Mouse (Mus musculus) inflammation-experienced regulatory T-cells, adult 6 months (primary cell): Measurements from ENCODE around the gene Sult2b1. TPM values are rescaled to one million over a fixed set of nuclear protein-coding genes. Genes with fewer than 3 reads are reported as not detected.

ENCODE experiments used
- ATAC-seq: one replicate; pipeline ENCODE4 v1.8.0; 2017
- polyA plus RNA-seq, 3 experiments: library from polyadenylated mRNA; unstranded; fragments of 100-300 nt; shearing (Covaris generic); gene quantifications; one replicate each; pipeline ENCODE4 v1.2.1; 2017

Sult2b1 gene
- polyA plus RNA-seq, 3 experiments from 2014 or later, result 3.4 to 6.4 (median 3.8) TPM

DNA sequence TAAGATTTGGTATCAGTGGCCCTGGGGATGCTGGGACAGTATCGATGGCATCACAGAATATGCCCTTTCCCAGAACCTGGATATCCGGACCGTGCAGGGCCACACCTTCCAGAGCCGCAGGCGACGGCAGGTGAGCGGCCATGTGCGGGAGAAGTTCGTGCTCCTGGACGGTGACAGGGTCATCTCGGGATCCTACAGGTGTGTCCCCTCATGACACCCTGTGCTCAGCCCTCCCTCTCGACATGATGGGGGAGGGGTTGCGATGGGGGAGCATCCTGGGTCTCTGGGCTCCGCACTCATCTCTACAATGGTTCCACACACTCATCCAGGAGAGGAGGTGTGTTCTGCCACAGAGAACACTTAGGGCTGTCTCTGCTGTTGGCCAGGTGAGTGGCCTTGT, 60.7 kb downstream of the Sult2b1 start:
- no peak for ATAC-seq

DNA sequence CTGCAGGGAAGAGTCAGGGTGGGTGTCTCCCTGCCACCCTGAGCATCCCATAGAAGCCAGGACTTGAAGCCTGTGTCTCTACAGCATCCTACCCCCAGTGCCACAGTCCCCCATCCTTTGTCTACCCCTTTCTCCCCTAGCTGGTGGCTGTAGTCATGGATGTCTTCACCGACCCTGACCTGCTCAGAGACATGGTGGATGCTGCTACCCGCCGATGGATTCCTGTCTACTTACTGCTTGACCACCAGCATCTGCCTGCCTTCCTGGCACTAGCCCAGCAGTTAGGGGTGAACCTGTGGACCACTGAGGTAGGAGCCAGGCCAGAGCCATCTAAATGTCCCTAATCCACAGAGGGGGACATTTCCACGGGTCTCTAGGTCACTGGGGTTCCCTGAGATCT, 61.2 kb downstream of the Sult2b1 start:
- no peak for ATAC-seq

DNA sequence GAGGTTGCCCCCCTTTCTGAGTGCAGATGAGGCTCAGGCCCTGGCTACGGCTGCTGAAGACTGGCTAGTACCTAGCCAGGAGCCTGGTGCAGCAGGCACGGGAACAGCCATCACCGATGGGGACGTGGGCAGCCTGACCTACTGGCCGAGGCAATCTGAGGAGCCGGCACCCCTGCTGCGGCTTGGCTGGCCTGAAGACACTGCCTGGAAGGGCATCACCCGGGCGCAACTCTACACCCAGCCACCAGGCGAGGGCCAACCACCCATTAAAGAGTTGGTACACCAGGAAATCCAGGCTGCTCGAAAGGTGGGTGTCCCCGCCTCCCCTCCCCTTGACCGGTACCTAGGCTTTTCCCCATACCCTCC, 62.1 kb downstream of the Sult2b1 start:
- ATAC-seq, result no peak

DNA sequence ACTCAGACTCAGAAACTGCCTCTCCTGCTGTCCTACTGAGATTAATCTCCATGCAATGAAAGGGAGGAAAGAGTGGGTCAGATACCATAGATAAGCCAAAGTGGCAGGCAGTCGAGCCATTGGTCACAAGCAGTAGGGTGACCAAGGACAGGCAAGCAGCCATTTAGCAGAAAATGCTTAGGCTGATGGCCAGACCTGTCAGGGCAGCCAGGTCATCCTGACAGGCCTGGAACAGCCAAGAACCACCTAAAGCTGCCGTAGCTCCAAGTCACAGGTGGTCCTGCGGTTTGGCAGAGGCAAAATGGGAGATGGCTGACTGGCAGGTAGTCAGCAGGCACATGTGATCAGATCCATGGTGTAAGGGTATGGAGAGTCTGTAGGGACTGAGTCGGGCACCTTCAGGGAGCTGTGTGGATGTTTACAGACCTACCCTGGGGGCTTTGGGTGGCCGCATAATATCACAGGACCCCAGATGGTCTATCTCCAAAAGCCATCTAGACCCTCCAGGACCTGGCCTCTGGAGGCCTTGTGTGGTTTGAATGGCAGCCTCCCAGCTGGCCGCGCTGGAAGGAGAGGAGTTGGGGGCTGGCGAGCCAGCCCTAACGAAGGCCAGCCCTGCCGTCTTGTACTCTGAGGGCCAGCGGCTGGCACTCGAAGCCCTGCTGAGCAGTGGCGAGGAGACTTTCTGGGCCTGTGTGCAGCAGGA, 62.7 kb downstream of the Sult2b1 start:
- no peak for ATAC-seq

DNA sequence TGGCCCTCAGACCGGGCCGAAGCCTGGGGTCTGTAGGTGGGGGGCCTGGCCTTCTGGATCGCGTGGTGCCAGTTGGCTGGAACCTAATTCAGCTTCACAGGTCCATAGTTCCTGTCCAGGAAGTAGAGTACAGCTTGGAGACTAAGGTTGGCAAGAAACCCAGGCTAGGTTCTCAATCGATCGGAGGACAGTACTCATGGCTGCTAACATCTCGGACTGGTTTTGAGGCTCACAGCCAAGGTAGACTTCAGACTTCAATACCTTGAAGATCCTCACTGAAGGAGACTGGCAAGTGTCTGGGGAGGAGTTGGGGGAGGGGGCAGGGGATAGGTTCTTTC, 63.3 kb downstream of the Sult2b1 start:
- no peak for ATAC-seq

DNA sequence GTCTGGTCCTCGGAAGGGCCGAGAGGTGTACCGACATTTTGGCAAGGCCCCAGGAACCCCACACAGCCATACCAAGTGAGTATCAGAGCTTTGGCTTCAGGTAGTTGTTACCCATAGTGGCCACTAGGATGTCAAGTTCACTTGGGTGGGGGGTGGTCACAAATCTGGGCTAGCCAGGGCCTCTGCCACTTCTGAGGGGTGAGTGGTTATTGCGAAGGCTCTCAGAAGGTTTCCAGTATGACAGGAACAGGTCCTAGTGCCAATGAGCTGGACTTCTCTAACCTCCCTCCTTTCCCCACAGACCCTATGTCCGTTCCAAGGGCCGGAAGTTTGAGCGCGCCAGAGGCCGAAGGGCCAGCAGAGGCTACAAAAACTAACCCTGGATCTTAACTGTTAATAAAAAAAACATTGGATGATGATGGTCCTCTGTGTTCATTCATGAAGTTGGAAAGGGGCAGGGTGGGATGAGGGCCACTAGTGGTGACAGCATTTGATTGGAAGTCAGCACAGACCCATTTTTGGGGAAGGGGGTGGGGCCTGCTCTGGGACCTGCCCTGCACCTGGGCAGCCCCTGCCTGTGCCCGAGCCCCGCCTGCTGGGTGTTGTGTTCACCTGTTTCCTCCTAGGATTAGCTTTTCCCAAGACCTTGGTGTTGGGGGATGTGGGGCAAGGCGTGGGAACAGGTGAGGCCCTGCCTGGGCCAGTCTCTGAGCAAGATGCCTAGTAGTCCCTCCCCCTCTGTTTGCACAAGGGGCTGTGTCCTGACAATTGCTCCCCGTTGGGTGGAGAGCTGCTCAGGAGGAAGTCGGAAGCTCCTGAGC, 63.8 kb downstream of the Sult2b1 start, which contains the start of gene Fam83e:
Gene Fam83e, plus strand, starts transcription at position 800 of the 821 bp plus-strand sequence.
- no peak for ATAC-seq

DNA sequence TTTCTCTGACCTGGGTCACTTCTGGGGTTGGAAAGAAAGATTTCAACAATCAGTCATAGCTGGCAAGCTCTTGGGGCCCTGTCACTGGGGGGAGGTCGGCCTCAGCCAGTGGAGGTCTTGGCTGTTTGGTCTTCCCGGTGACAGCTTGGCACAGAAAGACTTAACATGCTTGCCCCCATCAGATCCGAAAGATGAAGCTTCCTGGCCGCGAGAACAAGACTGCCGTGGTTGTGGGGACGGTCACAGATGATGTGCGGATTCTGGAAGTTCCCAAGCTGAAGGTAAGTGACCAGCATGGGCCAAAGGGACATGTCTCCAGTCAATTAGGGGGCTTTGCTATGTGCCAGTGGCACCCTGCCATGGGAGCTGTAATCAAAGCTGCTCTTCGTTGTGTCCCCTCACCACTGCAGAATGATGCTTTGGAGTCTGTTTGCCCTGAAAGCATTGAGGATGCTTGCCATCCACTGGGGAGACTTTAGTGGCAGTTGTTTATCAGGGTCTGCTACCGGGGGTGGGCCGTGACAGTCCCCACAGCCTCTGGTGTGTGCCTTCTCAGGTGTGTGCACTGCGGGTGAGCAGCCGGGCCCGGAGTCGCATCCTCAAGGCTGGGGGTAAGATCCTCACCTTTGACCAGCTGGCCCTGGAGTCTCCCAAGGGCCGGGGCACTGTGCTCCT, 64.6 kb downstream of the Sult2b1 start:
- ATAC-seq, result no peak

DNA sequence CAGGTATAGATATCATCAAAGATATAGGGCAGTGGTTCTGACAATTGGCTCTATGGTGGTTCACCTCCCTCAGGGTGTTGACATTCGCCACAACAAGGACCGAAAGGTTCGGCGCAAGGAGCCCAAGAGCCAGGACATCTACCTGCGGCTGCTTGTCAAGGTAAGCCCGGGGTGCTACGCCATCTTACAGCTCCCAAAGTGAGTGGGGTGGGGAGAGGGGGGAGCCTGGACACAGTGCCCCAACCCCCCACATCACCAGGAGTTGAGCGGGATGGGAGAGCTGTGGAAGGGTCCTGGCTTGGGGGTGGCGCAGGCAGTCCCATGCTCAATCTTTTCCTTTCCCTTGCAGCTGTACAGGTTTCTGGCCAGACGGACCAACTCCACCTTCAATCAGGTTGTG, 65.3 kb downstream of the Sult2b1 start:
- no peak for ATAC-seq

DNA sequence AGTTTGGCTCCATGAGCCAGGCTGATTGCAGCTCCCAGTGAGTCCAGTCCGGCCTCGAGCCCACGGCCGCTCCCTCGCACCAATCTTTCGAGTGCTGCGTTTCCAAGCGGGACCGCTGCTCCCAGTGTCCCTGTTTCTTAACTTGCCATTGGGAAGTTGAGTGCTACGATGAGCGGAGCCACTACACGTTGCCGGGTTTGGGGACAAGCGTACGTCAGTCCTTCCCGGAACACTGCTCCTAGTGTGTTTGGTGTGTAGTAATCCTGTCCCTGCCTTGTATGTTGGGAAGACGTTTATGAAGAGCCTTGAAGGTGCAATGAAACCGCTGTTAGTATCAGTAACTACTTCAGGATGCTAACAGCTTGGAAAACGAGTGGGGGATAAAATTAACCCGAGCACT, 66.1 kb downstream of the Sult2b1 start:
- peak; percentile 1 for ATAC-seq

DNA sequence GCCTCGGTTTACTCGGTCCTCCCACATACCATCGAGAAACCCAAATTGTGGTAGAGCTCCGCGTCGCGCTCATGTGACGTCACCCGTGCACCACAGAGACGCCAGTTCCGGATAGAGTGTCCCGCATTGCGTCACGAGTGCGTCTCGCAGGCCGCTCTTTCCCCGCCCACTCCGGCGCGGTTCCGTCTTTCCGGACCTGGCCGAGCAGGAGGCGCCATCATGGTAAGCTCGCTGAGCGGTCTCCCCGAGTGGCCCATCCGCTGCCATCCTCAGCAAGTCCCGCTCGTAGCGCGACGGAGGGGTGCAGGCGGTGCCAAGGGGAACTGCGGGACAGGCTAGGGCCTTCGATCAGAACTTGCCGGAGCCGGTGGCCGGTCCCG, 66.6 kb downstream of the Sult2b1 start, which contains the start of gene Sphk2:
Gene Sphk2, minus strand, starts transcription at position 85 of the 380 bp plus-strand sequence.
- ATAC-seq, result peak; percentile 73

DNA sequence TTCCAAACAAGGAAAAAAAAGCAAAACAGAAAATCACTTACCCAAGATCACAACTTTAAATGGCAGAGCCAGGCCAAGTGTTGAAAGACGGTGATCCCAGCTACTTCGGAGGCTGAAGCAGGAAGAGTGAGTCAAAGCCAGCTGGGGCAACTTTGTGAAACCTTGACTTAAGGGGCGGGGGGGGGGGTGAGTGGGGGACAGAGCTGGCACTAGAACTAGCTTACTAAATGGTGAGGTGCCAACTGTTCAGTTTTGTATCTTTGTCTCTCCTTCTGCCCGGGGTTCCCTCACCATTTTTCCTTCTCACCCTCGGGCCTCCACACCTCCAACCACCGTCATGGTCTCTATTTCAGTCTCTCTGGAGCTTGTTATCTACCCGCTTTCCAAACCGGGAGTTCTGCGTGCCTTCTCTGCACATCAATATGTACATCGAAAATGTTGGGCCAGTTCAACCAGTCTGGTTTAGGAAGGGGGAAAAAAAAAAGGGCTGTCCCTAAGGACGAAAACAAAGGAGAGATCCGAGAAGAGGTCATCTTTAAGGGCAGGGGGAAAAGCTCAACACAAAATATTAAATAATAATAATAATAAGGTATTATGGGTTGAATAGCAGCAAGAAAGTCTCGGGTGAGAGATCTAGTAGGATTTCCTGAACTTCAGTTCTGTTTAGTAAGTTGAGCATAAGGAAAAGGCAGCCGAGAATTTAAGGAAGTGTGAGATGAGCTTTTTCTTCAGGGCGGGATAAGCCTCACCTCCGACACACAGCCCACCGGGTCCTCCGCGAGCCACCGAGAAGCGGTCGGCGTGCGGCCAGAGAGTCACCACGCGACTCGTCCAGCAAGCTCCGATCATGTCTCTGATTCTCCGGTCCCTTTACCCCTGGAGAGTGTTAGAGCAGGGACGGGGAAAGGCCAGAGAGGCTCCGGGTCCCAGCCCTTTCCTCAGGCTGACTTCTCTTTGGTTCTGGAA, 67.2 kb downstream of the Sult2b1 start:
- ATAC-seq, result no peak

DNA sequence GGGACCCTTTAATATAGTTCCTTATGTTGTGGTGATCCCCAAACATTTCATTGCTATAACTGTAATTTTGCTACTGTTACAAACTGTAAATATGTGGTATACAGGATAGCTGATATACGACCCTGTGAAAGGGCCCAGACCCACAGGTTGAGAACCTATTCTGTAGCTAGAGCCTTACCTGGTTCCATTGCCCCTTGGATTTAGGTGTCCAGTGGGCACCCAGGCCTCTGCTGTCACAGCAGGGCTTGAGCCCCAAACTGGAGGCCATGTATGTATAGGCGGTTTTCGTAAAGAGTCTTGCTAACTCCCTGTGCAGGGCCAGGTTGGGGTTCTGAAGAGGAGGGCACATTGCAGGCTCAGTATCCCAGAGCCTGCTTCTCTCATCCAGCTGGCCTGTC, 68.0 kb downstream of the Sult2b1 start:
- no peak for ATAC-seq

DNA sequence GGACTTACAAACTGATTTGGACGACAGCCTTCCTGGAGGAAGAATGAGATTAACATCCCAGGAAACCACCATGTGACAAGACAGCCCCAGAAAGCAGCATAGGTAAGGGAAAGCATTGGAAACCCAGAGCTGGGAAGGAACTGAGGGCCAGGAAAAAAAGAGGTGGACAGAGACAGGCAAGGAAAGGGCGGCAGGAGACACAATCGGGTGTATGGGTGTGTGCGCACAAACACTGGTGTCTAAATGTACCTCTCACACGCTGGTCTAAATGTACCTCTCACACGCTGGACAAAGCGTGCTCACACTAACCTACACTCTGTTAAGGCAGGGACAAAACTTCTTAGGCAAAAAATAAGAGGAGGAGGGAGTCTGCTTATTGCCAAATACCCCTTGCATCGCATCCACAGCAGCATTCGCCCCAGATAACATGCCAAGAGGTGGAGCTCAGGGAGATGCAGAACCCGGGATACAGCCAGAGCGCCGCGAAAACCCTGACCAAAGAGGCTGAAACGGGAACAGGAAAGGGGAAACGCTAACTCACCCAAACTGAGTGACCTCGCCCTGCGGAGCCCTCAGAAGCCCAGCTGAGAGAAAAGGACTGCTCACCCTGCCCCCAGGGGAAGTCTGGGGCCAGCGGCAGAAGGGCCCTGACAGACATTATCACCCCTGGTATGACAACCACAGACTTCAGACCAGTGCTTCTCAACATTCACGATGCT, 68.6 kb downstream of the Sult2b1 start:
- no peak for ATAC-seq

DNA sequence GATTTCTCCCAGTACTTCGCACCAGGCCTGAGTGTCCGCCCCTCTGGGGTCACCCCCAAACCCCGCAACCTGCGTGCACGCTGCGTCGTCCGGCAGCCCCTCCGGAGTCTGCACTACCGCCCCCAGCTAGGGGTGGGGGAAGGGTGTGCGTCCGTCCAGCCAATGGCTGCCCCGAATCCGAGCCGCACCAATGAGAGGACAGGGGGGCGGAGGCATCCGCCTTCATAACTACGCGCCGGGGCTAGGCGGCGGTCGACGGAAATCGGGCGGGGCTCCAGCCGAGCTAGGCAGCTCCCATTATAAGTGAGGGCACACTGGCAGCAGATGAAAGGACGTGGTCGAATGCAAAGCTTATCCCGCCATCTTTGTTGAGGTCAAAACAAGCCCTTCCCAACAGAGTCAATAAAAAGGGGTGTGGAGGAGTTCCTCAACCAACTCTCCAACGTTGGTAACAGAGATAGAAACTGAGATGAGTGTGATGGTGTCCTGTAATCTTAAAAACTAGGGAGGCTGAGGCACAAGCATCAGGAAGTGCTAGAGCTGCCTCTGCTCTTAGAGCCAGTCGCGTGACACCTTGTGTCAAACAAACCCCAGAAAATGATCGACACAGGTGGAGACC, 69.3 kb downstream of the Sult2b1 start, which contains the start of gene Rpl18:
Gene Rpl18, plus strand, starts transcription at position 368 of the 619 bp plus-strand sequence.
- peak; percentile 86 for ATAC-seq

DNA sequence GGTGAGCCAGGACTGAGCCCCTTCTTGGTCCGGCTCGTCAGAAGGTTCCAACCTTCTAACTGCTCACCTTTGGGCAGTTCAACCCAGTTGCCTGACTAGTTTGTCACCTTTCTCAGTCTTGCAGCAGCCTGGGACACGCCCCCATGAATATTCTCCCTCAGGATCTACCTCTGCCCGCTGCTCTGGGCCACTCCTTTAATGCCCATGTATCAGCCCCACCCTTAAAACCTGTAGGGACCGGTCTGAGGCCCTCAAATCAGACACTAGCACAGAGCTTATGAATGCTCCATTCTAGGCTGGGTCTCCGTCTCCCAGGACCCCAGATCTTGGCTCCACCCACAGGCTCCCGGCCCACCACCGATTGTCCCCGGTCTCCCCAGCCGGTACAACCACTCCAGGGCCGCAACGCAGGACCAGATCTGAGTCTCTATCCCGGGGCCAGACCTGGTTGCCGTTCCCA, 69.8 kb downstream of the Sult2b1 start:
- no peak for ATAC-seq

DNA sequence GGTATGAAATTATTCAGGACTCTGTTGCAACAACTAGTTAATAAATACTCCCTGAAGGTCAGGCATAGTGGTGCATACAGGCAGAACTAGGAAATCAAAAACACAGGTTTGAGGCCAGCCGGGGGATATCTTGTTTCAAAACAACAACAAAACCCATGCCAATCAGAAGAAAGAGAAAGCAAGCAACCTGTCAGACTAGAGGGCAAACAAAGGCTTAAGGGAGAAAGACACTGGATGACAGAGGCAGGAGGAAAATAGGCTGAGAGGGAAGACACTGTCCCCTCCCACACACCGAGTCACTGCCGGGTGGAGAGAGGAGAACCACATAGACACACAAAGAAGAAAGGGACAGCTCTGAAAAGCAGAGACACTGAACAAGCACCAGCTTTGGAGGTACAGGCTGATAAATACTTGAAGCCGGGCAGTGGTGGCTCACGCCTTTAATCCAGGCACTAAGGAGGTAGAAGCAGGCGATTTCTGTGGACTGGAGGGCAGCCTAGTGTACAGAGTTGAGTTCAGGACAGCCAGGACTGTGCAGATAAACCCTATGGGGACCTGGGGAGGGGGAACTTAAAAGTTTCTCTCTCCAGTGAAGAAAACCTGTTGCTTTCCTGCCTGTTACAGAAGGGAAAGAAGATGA, 70.5 kb downstream of the Sult2b1 start:
- ATAC-seq, result no peak

DNA sequence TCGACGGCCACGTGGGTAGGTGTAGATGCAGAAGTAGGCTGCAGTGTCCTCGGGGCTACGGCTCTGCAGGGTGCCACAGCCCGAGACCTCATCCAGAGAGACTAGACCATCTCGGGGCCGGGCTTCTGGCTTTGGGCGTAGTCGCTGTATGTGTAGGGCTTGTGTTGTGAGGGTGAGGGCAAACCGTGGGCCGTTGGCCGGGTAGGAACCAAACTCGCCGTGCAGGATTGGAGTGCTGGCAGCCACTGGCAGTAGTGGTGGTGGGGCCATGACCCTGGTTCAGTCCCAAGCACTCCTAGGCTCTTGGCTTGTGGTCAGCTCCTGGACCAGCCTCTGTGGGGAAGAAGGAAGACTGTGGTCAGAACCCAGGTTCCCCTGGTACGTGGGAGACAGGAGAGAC, 71.1 kb downstream of the Sult2b1 start:
- ATAC-seq, result no peak

DNA sequence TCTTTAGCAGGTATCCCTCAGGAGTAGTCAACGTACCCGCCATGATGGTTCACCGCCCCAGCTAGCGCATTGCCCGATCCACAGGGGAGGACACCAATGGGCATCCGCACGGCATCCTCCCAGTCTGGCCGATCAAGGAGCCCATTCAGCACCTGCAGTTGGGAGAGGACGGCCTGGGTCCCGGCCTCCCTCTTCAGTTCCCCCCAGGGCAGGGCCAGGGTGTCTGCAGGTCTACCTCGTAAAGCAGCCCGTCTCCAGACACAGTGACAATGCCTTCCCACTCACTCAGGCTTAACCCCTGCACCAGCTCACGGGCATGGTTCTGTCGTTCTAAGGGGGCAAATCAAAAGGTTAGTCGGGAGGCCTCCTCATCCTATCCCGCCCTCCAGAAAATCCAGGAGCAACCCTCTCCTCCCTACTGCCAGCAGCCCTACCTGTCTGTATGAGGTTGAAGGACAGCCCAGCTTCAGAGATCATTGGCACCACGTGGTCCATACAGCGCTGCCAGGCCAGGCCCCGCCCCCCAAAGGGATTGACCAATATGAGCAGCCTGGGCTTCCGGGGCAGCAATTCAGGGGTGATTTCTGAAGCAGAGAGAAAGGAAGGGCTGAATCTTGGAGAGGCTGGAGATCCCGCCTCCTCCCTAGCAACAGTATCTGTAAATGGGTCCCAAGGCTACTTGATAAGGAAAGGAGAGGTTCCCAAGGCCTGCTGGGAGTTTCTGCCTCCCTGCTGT, 72.3 kb downstream of the Sult2b1 start:
- no peak for ATAC-seq

DNA sequence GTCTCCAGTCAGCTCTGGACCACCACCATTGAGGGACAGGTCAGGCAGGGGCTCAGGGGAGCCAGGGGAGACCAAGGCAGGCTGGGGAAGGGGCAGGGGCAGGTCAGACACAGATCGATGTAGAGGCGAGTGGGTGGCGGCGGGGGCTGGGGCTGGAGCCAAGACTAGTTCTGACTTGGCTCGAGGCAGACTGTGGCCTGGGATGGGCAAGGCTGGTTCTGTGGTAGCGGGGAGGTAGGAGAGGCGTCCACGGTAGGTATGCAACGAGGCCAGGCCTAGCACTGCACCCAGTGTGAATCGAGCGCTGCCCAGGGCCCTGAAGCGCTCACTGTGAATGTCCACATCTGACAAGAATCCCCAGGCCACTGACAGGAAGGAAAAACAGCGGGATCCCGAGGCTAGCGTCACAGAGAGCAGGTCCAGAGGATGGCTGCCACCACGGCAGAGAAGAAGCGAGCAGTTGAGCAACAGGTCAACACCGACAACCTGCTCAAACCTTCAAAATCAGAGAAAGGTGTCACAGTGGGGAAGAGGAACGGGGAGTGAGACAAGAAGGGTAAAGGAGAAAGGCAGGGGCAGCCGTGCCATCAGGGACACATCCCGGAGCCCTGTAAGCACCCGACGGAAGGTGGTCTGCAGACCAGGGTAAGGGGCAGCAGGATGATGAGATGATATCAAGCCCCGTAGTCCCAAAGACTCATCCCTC, 73.0 kb downstream of the Sult2b1 start:
- no peak for ATAC-seq
